Mouse (Mus musculus) testis, adult 2 months (tissue): ENCODE data around the gene Pax7.

Experiments
- CTCF ChIP-seq: fragments of 200-500 bp; IDR thresholded peaks from 2 replicates; pipeline ENCODE4 v1.5.1; 2012; ENCODE audit warnings: low read depth, mild to moderate bottlenecking, inconsistent platforms, low read length, moderate library complexity; ENCODE audit not compliant: control insufficient read depth, insufficient read depth, insufficient replicate concordance
- POLR2A ChIP-seq: fragments of 200-500 bp; IDR thresholded peaks from 2 replicates; pipeline ENCODE4 v1.6.1; 2012; ENCODE audit warnings: low read depth, mild to moderate bottlenecking, inconsistent platforms, low read length, moderate library complexity; ENCODE audit not compliant: control insufficient read depth

- TF ChIP-seq POLR2A (no peak), CTCF (no peak)
Observed at GRCm38 (mm10) chr4:139832281-139833035, 870 bp downstream of the Pax7 start.
